Mouse (Mus musculus): ENCODE data around the gene Arvcf.

GRCm38 (mm10) chr16:18420571-18420970 lies 72.6 kb downstream of the Arvcf start:
- TF ChIP-seq CTCF (IDR thresholded peaks at IDR 0.05; ENCODE audit: insufficient read depth, low read length) (no peak), POLR2A (IDR thresholded peaks at IDR 0.05; ENCODE audit: borderline replicate concordance, extremely low read depth, low read depth, low read length) (no peak)

All from lung, adult 2 months (tissue).